Mouse (Mus musculus) fibroblast of lung, adult 2 months (primary cell): Measurements from ENCODE around the gene Gas7.

Experiments used
- DNase-seq: peaks from one replicate; pipeline ENCODE4 v3.0.0-alpha.2; 2011; ENCODE audit warnings: low read depth

The Gas7 gene

GRCm38 (mm10) chr11:67535703-67536102, 80.5 kb downstream of the Gas7 start:
- no peak for DNase-seq

GRCm38 (mm10) chr11:67536413-67536812, 81.2 kb downstream of the Gas7 start:
- no peak for DNase-seq

- no peak for DNase-seq
These were observed 82.1 kb downstream of the Gas7 start for GRCm38 (mm10) chr11:67537353-67537752.

- DNase-seq = no peak
These were observed 83.3 kb downstream of the Gas7 start for GRCm38 (mm10) chr11:67538557-67538956.

GRCm38 (mm10) chr11:67544656-67545432, 89.6 kb downstream of the Gas7 start:
- DNase-seq = no peak

GRCm38 (mm10) chr11:67546582-67546981, 91.3 kb downstream of the Gas7 start:
- DNase-seq = no peak

GRCm38 (mm10) chr11:67549306-67549705, 94.1 kb downstream of the Gas7 start:
- no peak for DNase-seq

- no peak for DNase-seq
These were observed 94.7 kb downstream of the Gas7 start for GRCm38 (mm10) chr11:67549762-67550488.

- DNase-seq = no peak
These were observed 97.2 kb downstream of the Gas7 start for GRCm38 (mm10) chr11:67552400-67552799.

- no peak for DNase-seq
These were observed 99.0 kb downstream of the Gas7 start for GRCm38 (mm10) chr11:67554276-67554675.

GRCm38 (mm10) chr11:67556360-67556759, 101.1 kb downstream of the Gas7 start:
- DNase-seq = no peak

- DNase-seq = no peak
These were observed 103.7 kb downstream of the Gas7 start for GRCm38 (mm10) chr11:67558772-67559448.

- DNase-seq = no peak
These were observed 104.3 kb downstream of the Gas7 start for GRCm38 (mm10) chr11:67559522-67559921.

GRCm38 (mm10) chr11:67561631-67562030, 106.4 kb downstream of the Gas7 start:
- DNase-seq = no peak

- no peak for DNase-seq
These were observed 107.9 kb downstream of the Gas7 start for GRCm38 (mm10) chr11:67563141-67563540.

GRCm38 (mm10) chr11:67564003-67564637, 108.9 kb downstream of the Gas7 start:
- DNase-seq = no peak

- no peak for DNase-seq
These were observed 110.3 kb downstream of the Gas7 start for GRCm38 (mm10) chr11:67565512-67565911.

- DNase-seq = no peak
These were observed 111.5 kb downstream of the Gas7 start for GRCm38 (mm10) chr11:67566704-67567103.

- DNase-seq = no peak
These were observed 111.9 kb downstream of the Gas7 start for GRCm38 (mm10) chr11:67567184-67567583.

- no peak for DNase-seq
These were observed 112.8 kb downstream of the Gas7 start for GRCm38 (mm10) chr11:67567991-67568390.

GRCm38 (mm10) chr11:67568815-67569214, 113.6 kb downstream of the Gas7 start:
- peak; percentile 63 for DNase-seq

GRCm38 (mm10) chr11:67570947-67571346, 115.7 kb downstream of the Gas7 start:
- DNase-seq = no peak
